Mouse (Mus musculus) urinary bladder, postnatal 36 days (tissue): ENCODE data around the gene Prkcz.
"Not testable (repeated sequence)": the region's sequence is repeated elsewhere in the genome, so short reads cannot be mapped to it uniquely, and the experiment has no call there.

ENCODE experiments used
- DNase-seq, 2 experiments: peaks; one replicate each; pipeline ENCODE4 v3.0.0; 2022; ENCODE audit warnings: low spot score in 2 of 2, mixed read lengths in 1 of 2

Prkcz gene

GRCm38 (mm10) chr4:155283001-155283503, 78.1 kb downstream of the Prkcz start:
- DNase-seq, result no peak

- no peak for DNase-seq
These were observed 78.9 kb downstream of the Prkcz start for GRCm38 (mm10) chr4:155282231-155282630.

GRCm38 (mm10) chr4:155281652-155282051, 79.5 kb downstream of the Prkcz start:
- DNase-seq, result no peak

- DNase-seq, result no peak
These were observed 79.9 kb downstream of the Prkcz start for GRCm38 (mm10) chr4:155281227-155281626.

GRCm38 (mm10) chr4:155280768-155281121, 80.4 kb downstream of the Prkcz start:
- no peak for DNase-seq

- DNase-seq, result no peak
These were observed 81.0 kb downstream of the Prkcz start for GRCm38 (mm10) chr4:155279926-155280767.

- no peak for DNase-seq
These were observed 82.1 kb downstream of the Prkcz start for GRCm38 (mm10) chr4:155279054-155279453.

- DNase-seq, result no peak
These were observed 83.2 kb downstream of the Prkcz start for GRCm38 (mm10) chr4:155277963-155278362.

- no peak for DNase-seq
These were observed 86.3 kb downstream of the Prkcz start for GRCm38 (mm10) chr4:155274851-155275250.

GRCm38 (mm10) chr4:155274451-155274850, 86.7 kb downstream of the Prkcz start:
- no peak for DNase-seq

GRCm38 (mm10) chr4:155268382-155268781, 92.8 kb downstream of the Prkcz start:
- peak; percentile 57 to 69 for DNase-seq

- no peak for DNase-seq
These were observed 93.5 kb downstream of the Prkcz start for GRCm38 (mm10) chr4:155267639-155268175.

GRCm38 (mm10) chr4:155267047-155267543, 94.1 kb downstream of the Prkcz start:
- peak in 1 of 2 experiments; percentile 19 for DNase-seq

GRCm38 (mm10) chr4:155264521-155265321, 96.4 kb downstream of the Prkcz start:
- DNase-seq, result no peak

- DNase-seq, result no peak
These were observed 108.9 kb downstream of the Prkcz start for GRCm38 (mm10) chr4:155252253-155252652.

GRCm38 (mm10) chr4:155251147-155251546, 110.0 kb downstream of the Prkcz start:
- DNase-seq, result no peak

GRCm38 (mm10) chr4:155250361-155251117, 110.6 kb downstream of the Prkcz start:
- DNase-seq, result peak in 1 of 2 experiments; percentile 25

- DNase-seq, result peak; percentile 82 to 90
These were observed 111.4 kb downstream of the Prkcz start, which contains the start of gene Faap20 for GRCm38 (mm10) chr4:155249648-155250351. TSS of gene Faap20 (plus strand) at chr4:155249802.

GRCm38 (mm10) chr4:155249257-155249647, 111.9 kb downstream of the Prkcz start:
- DNase-seq, result peak; percentile 91 to 92

GRCm38 (mm10) chr4:155248054-155248453, 113.1 kb downstream of the Prkcz start:
- not testable (repeated sequence) for DNase-seq
